Mouse (Mus musculus): Measurements from ENCODE around the gene Actr1b. TPM values are rescaled to one million over a fixed set of nuclear protein-coding genes. Genes with fewer than 3 reads are reported as not detected.

Actr1b gene
- polyA plus RNA-seq, 1 experiment from 2014 or later: 137 TPM

GRCm38 (mm10) chr1:36724057-36724431 lies 9.8 kb upstream of the Actr1b start:
- H3K9me3 ChIP-seq: no peaks in the 10 kb centered on the region
- no peak overlapping the region for H3K4me3 ChIP-seq
- 82% methylated on average over 4 of the region's 4 CpGs for WGBS
- no peak for DNase-seq (ENCODE audit: low spot score)
- H3K36me3 ChIP-seq (replicated peaks): no peaks in the 10 kb centered on the region
- H3K27me3 ChIP-seq (replicated peaks; ENCODE audit: low read depth, poor library complexity, severe bottlenecking): no peaks in the 10 kb centered on the region
- H3K4me1 ChIP-seq: peaks cover 14% of the 10 kb centered on the region
- 0 out of 2 replicates have a peak overlapping the region, but pooled peaks have one; percentile 15 for H3K27ac ChIP-seq (replicated peaks)

- 73% methylated on average over 16 of the region's 16 CpGs for WGBS
- no peaks in the 10 kb centered on the region for H3K9me3 ChIP-seq
- peaks cover 14% of the 10 kb centered on the region for H3K4me1 ChIP-seq
- no peaks in the 10 kb centered on the region for H3K27me3 ChIP-seq (replicated peaks; ENCODE audit: low read depth, poor library complexity, severe bottlenecking)
- no peak overlapping the region for H3K4me3 ChIP-seq
- H3K36me3 ChIP-seq (replicated peaks): no peaks in the 10 kb centered on the region
- H3K27ac ChIP-seq (replicated peaks): no peak overlapping the region
- peak; percentile 33 for DNase-seq (ENCODE audit: low spot score)
Measured at GRCm38 (mm10) chr1:36723146-36724056, 9.2 kb upstream of the Actr1b start.

- peaks cover 9% of the 10 kb centered on the region for H3K4me1 ChIP-seq
- WGBS: 92% methylated on average over 1 of the region's 1 CpGs
- H3K27me3 ChIP-seq (replicated peaks; ENCODE audit: low read depth, poor library complexity, severe bottlenecking): no peaks in the 10 kb centered on the region
- H3K9me3 ChIP-seq: no peaks in the 10 kb centered on the region
- no peak overlapping the region for H3K27ac ChIP-seq (replicated peaks)
- H3K36me3 ChIP-seq (replicated peaks): no peaks in the 10 kb centered on the region
- DNase-seq (ENCODE audit: low spot score): no peak
- H3K4me3 ChIP-seq: no peak overlapping the region
Measured at GRCm38 (mm10) chr1:36718786-36719185, 4.6 kb upstream of the Actr1b start.

- DNase-seq (ENCODE audit: low spot score): no peak
- no peak overlapping the region for H3K27ac ChIP-seq (replicated peaks)
- 97% methylated on average over 2 of the region's 2 CpGs for WGBS
Measured at GRCm38 (mm10) chr1:36711104-36711503, 3.1 kb downstream of the Actr1b start.

GRCm38 (mm10) chr1:36709854-36710280 lies 4.4 kb downstream of the Actr1b start, which contains the start of gene 4933424G06Rik:
Gene 4933424G06Rik (plus strand): TSS chr1:36710149.
- Histone ChIP-seq H3K27me3 (replicated peaks; ENCODE audit: low read depth, poor library complexity, severe bottlenecking) (no peaks in the 10 kb centered on the region), H3K4me3 (peak within 1 kb of the TSS; percentile 88), H3K4me1 (peaks cover 17% of the 10 kb centered on the region), H3K27ac (replicated peaks) (peak within 1 kb of the TSS; percentile 94), H3K36me3 (replicated peaks) (peaks cover 33% of the 10 kb centered on the region), H3K9me3 (no peaks in the 10 kb centered on the region)
- WGBS: 0% methylated on average over 29 of the region's 29 CpGs
- DNase-seq (ENCODE audit: low spot score): peak; percentile 99

More at GRCm38 (mm10) chr1:36711104-36711503, 3.1 kb downstream of the Actr1b start:
- Histone ChIP-seq H3K4me1 (peaks cover 17% of the 10 kb centered on the region), H3K27me3 (replicated peaks; ENCODE audit: low read depth, poor library complexity, severe bottlenecking) (no peaks in the 10 kb centered on the region), H3K4me3 (no peak overlapping the region), H3K9me3 (no peaks in the 10 kb centered on the region), H3K36me3 (replicated peaks) (peaks cover 20% of the 10 kb centered on the region)

- Histone ChIP-seq H3K4me3 (peak overlapping the region; percentile 88), H3K9me3 (no peaks in the 10 kb centered on the region), H3K27ac (replicated peaks) (peak overlapping the region; percentile 94), H3K4me1 (peaks cover 17% of the 10 kb centered on the region), H3K27me3 (replicated peaks; ENCODE audit: low read depth, poor library complexity, severe bottlenecking) (no peaks in the 10 kb centered on the region), H3K36me3 (replicated peaks) (peaks cover 39% of the 10 kb centered on the region)
- DNase-seq (ENCODE audit: low spot score): no peak
- WGBS: 1% methylated on average over 33 of the region's 33 CpGs
Measured at GRCm38 (mm10) chr1:36709055-36709853, 5.0 kb downstream of the Actr1b start.

- Histone ChIP-seq H3K36me3 (replicated peaks) (peaks cover 45% of the 10 kb centered on the region), H3K9me3 (no peaks in the 10 kb centered on the region), H3K27ac (replicated peaks) (peak overlapping the region; percentile 94), H3K27me3 (replicated peaks; ENCODE audit: low read depth, poor library complexity, severe bottlenecking) (no peaks in the 10 kb centered on the region), H3K4me3 (peak overlapping the region; percentile 88), H3K4me1 (peaks cover 17% of the 10 kb centered on the region)
- 80% methylated on average over 1 of the region's 1 CpGs for WGBS
- no peak for DNase-seq (ENCODE audit: low spot score)
Measured at GRCm38 (mm10) chr1:36708626-36709025, 5.6 kb downstream of the Actr1b start.

- Histone ChIP-seq H3K27me3 (replicated peaks; ENCODE audit: low read depth, poor library complexity, severe bottlenecking) (no peaks in the 10 kb centered on the region), H3K9me3 (no peaks in the 10 kb centered on the region), H3K27ac (replicated peaks) (no peak overlapping the region), H3K36me3 (replicated peaks) (peaks cover 54% of the 10 kb centered on the region), H3K4me3 (peak overlapping the region; percentile 88; the same call in 1 of the 2 replicates), H3K4me1 (peaks cover 17% of the 10 kb centered on the region)
- DNase-seq (ENCODE audit: low spot score): no peak
- 74% methylated on average over 3 of the region's 3 CpGs for WGBS
Measured at GRCm38 (mm10) chr1:36707797-36708196, 6.4 kb downstream of the Actr1b start.

GRCm38 (mm10) chr1:36707166-36707565 lies 7.1 kb downstream of the Actr1b start:
- DNase-seq (ENCODE audit: low spot score): no peak
- WGBS: 78% methylated on average over 2 of the region's 2 CpGs
- no peaks in the 10 kb centered on the region for H3K9me3 ChIP-seq
- no peak overlapping the region for H3K4me3 ChIP-seq
- no peak overlapping the region for H3K27ac ChIP-seq (replicated peaks)
- peaks cover 17% of the 10 kb centered on the region for H3K4me1 ChIP-seq
- no peaks in the 10 kb centered on the region for H3K27me3 ChIP-seq (replicated peaks; ENCODE audit: low read depth, poor library complexity, severe bottlenecking)
- H3K36me3 ChIP-seq (replicated peaks): peaks cover 60% of the 10 kb centered on the region

- no peak overlapping the region for H3K4me3 ChIP-seq
- no peaks in the 10 kb centered on the region for H3K27me3 ChIP-seq (replicated peaks; ENCODE audit: low read depth, poor library complexity, severe bottlenecking)
- WGBS: 68% methylated on average over 5 of the region's 5 CpGs
- no peak overlapping the region for H3K27ac ChIP-seq (replicated peaks)
- peaks cover 7% of the 10 kb centered on the region for H3K4me1 ChIP-seq
- DNase-seq (ENCODE audit: low spot score): no peak
- H3K9me3 ChIP-seq: no peaks in the 10 kb centered on the region
- peaks cover 68% of the 10 kb centered on the region for H3K36me3 ChIP-seq (replicated peaks)
Measured at GRCm38 (mm10) chr1:36697030-36697429, 17.2 kb downstream of the Actr1b start.

- 67% methylated on average over 6 of the region's 6 CpGs for WGBS
- Histone ChIP-seq H3K36me3 (replicated peaks) (peaks cover 62% of the 10 kb centered on the region), H3K27ac (replicated peaks) (no peak overlapping the region), H3K4me3 (no peak overlapping the region), H3K4me1 (peaks cover 10% of the 10 kb centered on the region), H3K27me3 (replicated peaks; ENCODE audit: low read depth, poor library complexity, severe bottlenecking) (no peaks in the 10 kb centered on the region), H3K9me3 (no peaks in the 10 kb centered on the region)
- no peak for DNase-seq (ENCODE audit: low spot score)
Measured at GRCm38 (mm10) chr1:36696411-36696810, 17.8 kb downstream of the Actr1b start.

- Histone ChIP-seq H3K27ac (replicated peaks) (no peak overlapping the region), H3K4me3 (no peak overlapping the region), H3K36me3 (replicated peaks) (peaks cover 46% of the 10 kb centered on the region), H3K27me3 (replicated peaks; ENCODE audit: low read depth, poor library complexity, severe bottlenecking) (no peaks in the 10 kb centered on the region), H3K4me1 (peaks cover 17% of the 10 kb centered on the region), H3K9me3 (no peaks in the 10 kb centered on the region)
- WGBS: 90% methylated on average over 6 of the region's 6 CpGs
- DNase-seq (ENCODE audit: low spot score): no peak
Measured at GRCm38 (mm10) chr1:36694871-36695270, 19.4 kb downstream of the Actr1b start.
